Mouse (Mus musculus) forebrain, postnatal 0 days (tissue): ENCODE measurements around the gene Smim27. TPM values are rescaled to one million over a fixed set of nuclear protein-coding genes. Genes with fewer than 3 reads are reported as not detected.

ENCODE experiments used
- ATAC-seq: fragments of 200-750 bp; cut with Nextera tagmentation; 2 replicates; pipeline ENCODE4 v1.8.0; 2017; ENCODE audit warnings: mild to moderate bottlenecking, moderate library complexity
- DNase-seq: peaks from one replicate; pipeline ENCODE4 v3.0.0-alpha.2; 2015
- H3K27ac ChIP-seq: fragments of 300-500 bp; sonication (generic); 2 replicates; pipeline ENCODE4 v1.5.1; 2014; ENCODE audit warnings: low read depth, mild to moderate bottlenecking, antibody characterized with exemption, low read length, moderate library complexity, mixed read lengths
- H3K27me3 ChIP-seq: fragments of 300-500 bp; sonication (generic); 2 replicates; pipeline ENCODE4 v1.6.1; 2014; ENCODE audit warnings: mild to moderate bottlenecking, low read length, mixed read lengths; ENCODE audit not compliant: insufficient read depth
- H3K36me3 ChIP-seq: fragments of 300-500 bp; sonication (generic); 2 replicates; pipeline ENCODE4 v1.6.1; 2014; ENCODE audit warnings: mild to moderate bottlenecking, moderate library complexity; ENCODE audit not compliant: insufficient read depth
- H3K4me1 ChIP-seq: fragments of 300-500 bp; sonication (generic); 2 replicates; pipeline ENCODE4 v1.6.1; 2014; ENCODE audit warnings: antibody characterized with exemption; ENCODE audit not compliant: insufficient read depth
- H3K4me2 ChIP-seq: fragments of 300-500 bp; sonication (generic); 2 replicates; pipeline ENCODE4 v1.6.1; 2014; ENCODE audit warnings: low read depth, mild to moderate bottlenecking, moderate library complexity
- H3K4me3 ChIP-seq: fragments of 300-500 bp; sonication (generic); 2 replicates; pipeline ENCODE4 v1.5.1; 2014; ENCODE audit warnings: low read depth, low read length, mixed read lengths
- H3K9ac ChIP-seq: fragments of 300-500 bp; sonication (generic); 2 replicates; pipeline ENCODE4 v1.6.1; 2014; ENCODE audit warnings: mild to moderate bottlenecking
- H3K9me3 ChIP-seq: fragments of 300-500 bp; sonication (generic); 2 replicates; pipeline ENCODE4 v1.6.1; 2016; ENCODE audit warnings: low read length
- CTCF ChIP-seq: sonication (generic); IDR thresholded peaks from 2 replicates; pipeline ENCODE4 v1.5.1; 2016; ENCODE audit warnings: antibody characterized with exemption, control low read depth, low read depth
- WGBS: fragments of 180-500 bp; shearing (Covaris S2); extraction: QIAGEN DNeasy Blood & Tissue Kit; methylation state at CpG from one replicate; pipeline ENCODE4 v1.1.7; 2014; 5-methylcytosine and 5-hydroxymethylcytosine counted together
- polyA plus RNA-seq: library from polyadenylated mRNA; unstranded; fragments of >200 nt; fragmentation: Nextera tagmentation; extraction: Ambion mirVana; gene quantifications from 2 replicates; pipeline ENCODE4 v1.2.1, GENCODE M21; 2015
- total RNA-seq: library from RNA; depleted of rRNA; stranded (reverse); fragments of >200 nt; gene quantifications from 2 replicates; pipeline ENCODE4 v1.2.3, GENCODE M21; 2014; rRNA removed

Smim27 gene
- total RNA-seq = 3.8 and 4.3 TPM in 2 replicates
- 17.0 and 24.5 TPM in 2 replicates for polyA plus RNA-seq

GRCm38 (mm10) chr4:40269430-40270032, at the start of gene Smim27, which contains the start of gene Topors:
Gene Smim27, plus strand, starts transcription at chr4:40269579.
Gene Topors, minus strand, starts transcription at chr4:40269850.
- under 1% methylated on average over 38 of the region's 38 CpGs for WGBS

GRCm38 (mm10) chr4:40220437-40220836, 48.9 kb upstream of the Smim27 start:
- Histone ChIP-seq H3K9me3 (no peaks in the 10 kb centered on the region), H3K4me1 (0 out of 2 replicates have a peak, but pooled peaks cover 3% of the 10 kb centered on the region), H3K4me3 (peak overlapping the region; percentile 11; the same call in 1 of the 2 replicates), H3K27me3 (no peaks in the 10 kb centered on the region), H3K4me2 (peak overlapping the region; percentile 46), H3K36me3 (no peaks in the 10 kb centered on the region), H3K9ac (peak overlapping the region; percentile 25; the same call in 1 of the 2 replicates), H3K27ac (no peak overlapping the region)
- TF ChIP-seq CTCF = no peak
- peak; percentile 8; the same call in 1 of the 2 replicates for ATAC-seq
- peak; percentile 10 for DNase-seq
- 20% methylated on average over 12 of the region's 12 CpGs for WGBS

More at GRCm38 (mm10) chr4:40269430-40270032, at the start of gene Smim27, which contains the start of gene Topors:
- H3K9me3 ChIP-seq = no peaks in the 10 kb centered on the region
- ATAC-seq = peak; percentile 95
- H3K4me2 ChIP-seq = peak within 1 kb of the TSS; percentile 81
- TF ChIP-seq CTCF = no peak
- no peaks in the 10 kb centered on the region for H3K27me3 ChIP-seq
- peak within 1 kb of the TSS; percentile 81 for H3K9ac ChIP-seq
- H3K4me3 ChIP-seq = peak within 1 kb of the TSS; percentile 66
- H3K36me3 ChIP-seq = peaks cover 7% of the 10 kb centered on the region; the same call in 1 of the 2 replicates
- H3K27ac ChIP-seq = peak within 1 kb of the TSS; percentile 95
- DNase-seq = peak; percentile 97
- H3K4me1 ChIP-seq = no peaks in the 10 kb centered on the region

- ATAC-seq (no peak; the same call in 1 of the 2 replicates), DNase-seq (peak; percentile 13)
- Histone ChIP-seq H3K4me2 (peak overlapping the region; percentile 46), H3K27me3 (no peaks in the 10 kb centered on the region), H3K36me3 (no peaks in the 10 kb centered on the region), H3K4me1 (0 out of 2 replicates have a peak, but pooled peaks cover 3% of the 10 kb centered on the region), H3K9ac (0 out of 2 replicates have a peak overlapping the region, but pooled peaks have one; percentile 25), H3K4me3 (no peak overlapping the region), H3K27ac (no peak overlapping the region), H3K9me3 (no peaks in the 10 kb centered on the region)
- 43% methylated on average over 14 of the region's 14 CpGs for WGBS
- no peak for TF ChIP-seq CTCF
Measured at GRCm38 (mm10) chr4:40221004-40221760, 48.2 kb upstream of the Smim27 start.

GRCm38 (mm10) chr4:40221876-40222585, 47.3 kb upstream of the Smim27 start:
- Histone ChIP-seq H3K27ac (no peak overlapping the region), H3K4me1 (0 out of 2 replicates have a peak, but pooled peaks cover 3% of the 10 kb centered on the region), H3K9me3 (no peaks in the 10 kb centered on the region), H3K36me3 (no peaks in the 10 kb centered on the region), H3K27me3 (no peaks in the 10 kb centered on the region), H3K9ac (no peak overlapping the region), H3K4me2 (no peak overlapping the region), H3K4me3 (no peak overlapping the region)
- WGBS = 51% methylated on average over 21 of the region's 21 CpGs
- ATAC-seq (no peak), DNase-seq (no peak)
- no peak for TF ChIP-seq CTCF

- H3K9me3 ChIP-seq = no peaks in the 10 kb centered on the region
- TF ChIP-seq CTCF = no peak
- H3K4me1 ChIP-seq = no peaks in the 10 kb centered on the region
- ATAC-seq (no peak), DNase-seq (no peak)
- 76% methylated on average over 5 of the region's 5 CpGs for WGBS
- no peak overlapping the region for H3K4me2 ChIP-seq
- H3K9ac ChIP-seq = no peak overlapping the region
- no peaks in the 10 kb centered on the region for H3K27me3 ChIP-seq
- no peak overlapping the region for H3K27ac ChIP-seq
- no peak overlapping the region for H3K4me3 ChIP-seq
- no peaks in the 10 kb centered on the region for H3K36me3 ChIP-seq
Measured at GRCm38 (mm10) chr4:40226095-40226494, 43.3 kb upstream of the Smim27 start.

- ATAC-seq (no peak), DNase-seq (no peak)
- Histone ChIP-seq H3K4me2 (no peak overlapping the region), H3K9ac (no peak overlapping the region), H3K9me3 (no peaks in the 10 kb centered on the region), H3K36me3 (no peaks in the 10 kb centered on the region), H3K4me3 (no peak overlapping the region), H3K4me1 (no peaks in the 10 kb centered on the region), H3K27ac (no peak overlapping the region), H3K27me3 (no peaks in the 10 kb centered on the region)
- 91% methylated on average over 11 of the region's 11 CpGs for WGBS
- no peak for TF ChIP-seq CTCF
Measured at GRCm38 (mm10) chr4:40227131-40227530, 42.2 kb upstream of the Smim27 start.
